Mouse (Mus musculus): Measurements from ENCODE around the gene Tff1. TPM values are rescaled to one million over a fixed set of nuclear protein-coding genes. Genes with fewer than 3 reads are reported as not detected.
A peak's percentile ranks its signal among the peaks of the same experiment; 100 is the strongest.

Tff1 gene
- total RNA-seq, 1 experiment from 2014 or later = not detected

DNA sequence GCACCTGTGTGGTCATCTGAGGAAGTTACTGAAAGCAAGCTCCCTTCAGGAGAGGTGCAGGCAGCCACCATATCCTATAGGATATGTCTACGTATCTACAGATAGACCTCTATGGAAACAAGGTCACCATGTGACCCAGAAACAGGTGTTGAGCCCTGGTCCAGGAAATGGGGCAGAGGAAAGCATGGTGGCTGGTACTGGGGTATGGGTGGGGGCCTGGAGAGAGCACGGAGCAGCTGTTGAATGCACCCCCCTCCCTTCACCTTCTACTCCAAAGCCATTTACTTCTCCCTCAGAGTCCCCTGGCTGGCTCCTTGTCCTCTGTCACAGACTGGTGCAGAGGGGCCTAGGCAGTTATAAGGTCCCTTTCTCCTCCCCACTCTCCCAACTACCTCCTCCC is 1.3 kb downstream of the Tff1 start:
- ATAC-seq (replicated peaks in 1 of 2; ENCODE audit: insufficient read depth in 1 of 2, low FRiP score in 2 of 2, low TSS enrichment in 1 of 2, low read depth in 1 of 2, poor library complexity in 2 of 2, severe bottlenecking in 2 of 2) = no peak

DNA sequence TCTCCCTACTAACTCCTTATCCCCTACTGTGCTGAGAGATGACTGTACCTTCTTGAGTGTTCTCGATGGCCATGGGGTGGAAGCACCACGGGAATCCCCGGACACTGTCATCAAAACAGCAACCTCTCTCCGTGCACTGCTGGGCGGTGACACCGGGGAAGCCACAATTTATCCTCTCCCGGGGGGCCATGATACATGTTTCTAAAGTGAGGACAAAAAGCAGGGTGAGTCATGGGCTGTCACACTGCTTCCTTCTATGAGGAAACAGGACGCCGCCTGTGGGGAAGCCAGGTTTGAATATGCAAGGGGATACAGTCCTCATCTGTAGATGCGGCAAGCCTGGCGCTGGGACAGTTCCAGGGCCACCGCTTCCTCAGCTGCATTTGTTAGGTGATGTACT is 2.5 kb downstream of the Tff1 start:
- peak in 1 of 2 experiments; percentile 39; a peak in 1 of 4 replicates for ATAC-seq (replicated peaks in 1 of 2; ENCODE audit: insufficient read depth in 1 of 2, low FRiP score in 2 of 2, low TSS enrichment in 1 of 2, low read depth in 1 of 2, poor library complexity in 2 of 2, severe bottlenecking in 2 of 2)

DNA sequence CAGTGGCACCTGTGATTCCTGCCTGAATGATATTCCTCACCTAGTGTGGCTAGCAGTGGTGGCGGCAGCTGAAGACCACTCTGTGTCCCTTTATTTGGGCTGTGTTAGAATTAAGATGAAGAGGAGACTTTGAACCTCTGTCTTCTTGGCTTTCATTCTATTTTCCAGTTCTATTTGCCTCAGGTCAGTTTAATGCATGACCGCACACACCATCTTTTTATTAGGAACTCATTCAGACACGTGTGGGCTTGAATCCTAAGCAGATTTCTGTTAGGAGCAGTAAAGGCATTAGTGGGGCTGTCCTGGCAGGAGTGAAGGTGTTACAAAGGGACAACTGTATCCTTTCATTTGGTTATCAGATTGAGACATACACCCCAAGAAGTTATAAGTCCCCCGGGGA is 4.8 kb downstream of the Tff1 start:
- ATAC-seq (replicated peaks in 1 of 2; ENCODE audit: insufficient read depth in 1 of 2, low FRiP score in 2 of 2, low TSS enrichment in 1 of 2, low read depth in 1 of 2, poor library complexity in 2 of 2, severe bottlenecking in 2 of 2) = no peak

DNA sequence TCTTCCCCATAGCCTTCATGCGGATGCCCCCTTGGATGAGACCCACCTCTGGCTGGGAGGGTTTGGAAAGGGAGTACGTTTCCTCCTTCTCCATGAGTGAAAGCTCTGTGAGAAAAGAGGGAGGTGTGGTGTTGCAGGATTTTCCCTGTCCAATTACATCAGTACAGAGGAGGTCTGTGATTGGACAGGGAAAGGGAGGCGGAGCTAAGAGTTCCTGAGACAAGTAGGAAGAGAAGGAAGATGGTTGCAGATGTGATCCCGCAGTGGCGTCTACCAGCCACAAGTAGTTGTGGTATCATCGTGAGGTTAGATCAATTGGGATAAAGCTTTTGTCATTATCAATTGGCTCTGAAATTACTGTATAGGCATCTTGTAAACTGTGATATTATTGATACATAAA is 7.2 kb downstream of the Tff1 start:
- no peak for ATAC-seq (replicated peaks in 1 of 2; ENCODE audit: insufficient read depth in 1 of 2, low FRiP score in 2 of 2, low TSS enrichment in 1 of 2, low read depth in 1 of 2, poor library complexity in 2 of 2, severe bottlenecking in 2 of 2)

DNA sequence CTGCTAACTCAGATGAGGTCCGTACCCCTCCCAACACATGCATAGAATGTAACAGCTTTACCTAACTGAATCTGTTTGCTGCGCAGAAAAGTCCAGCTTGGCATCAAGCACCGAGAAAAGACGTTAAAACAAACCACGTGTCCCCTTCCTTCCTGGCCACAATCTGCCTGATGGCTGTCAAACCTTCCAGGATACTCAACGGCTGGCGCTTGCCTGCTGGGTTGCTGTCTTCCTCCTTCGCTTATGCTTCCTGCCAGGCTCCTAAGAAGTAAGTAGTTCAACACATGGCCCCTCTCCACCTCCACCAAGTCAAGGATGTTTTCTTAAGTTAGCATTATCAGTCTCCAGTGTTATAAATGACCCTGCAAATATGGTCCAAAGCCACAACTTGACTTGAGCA is 11.3 kb downstream of the Tff1 start:
- ATAC-seq (replicated peaks in 1 of 2; ENCODE audit: insufficient read depth in 1 of 2, low FRiP score in 2 of 2, low TSS enrichment in 1 of 2, low read depth in 1 of 2, poor library complexity in 2 of 2, severe bottlenecking in 2 of 2) = peak; percentile 89 to 92

DNA sequence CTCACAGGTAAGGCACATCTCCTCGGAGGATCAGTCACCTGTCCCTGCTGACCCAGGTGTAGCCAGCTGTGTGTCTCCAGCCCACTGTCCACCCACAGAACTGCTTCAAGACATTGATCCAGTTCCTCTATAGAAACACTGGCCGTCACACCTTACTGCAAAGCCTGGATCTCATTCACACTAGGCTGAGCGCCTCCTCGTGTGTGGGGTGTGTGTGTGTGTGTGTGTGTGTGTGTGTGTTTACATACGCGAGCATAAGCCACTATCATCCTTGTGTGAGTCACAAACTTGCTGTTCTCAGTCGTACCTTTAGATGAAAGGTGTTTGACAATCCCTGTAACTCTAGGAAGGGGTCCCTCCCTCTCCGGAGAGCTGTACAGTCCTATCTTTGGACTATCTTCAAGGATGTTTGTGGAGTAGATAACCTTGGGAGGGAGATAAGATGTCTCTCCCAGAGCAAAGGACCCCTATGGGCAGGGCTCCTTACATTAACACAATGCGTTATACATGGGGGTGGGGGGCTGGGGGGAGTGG is 12.0 kb downstream of the Tff1 start:
- ATAC-seq (replicated peaks in 1 of 2; ENCODE audit: insufficient read depth in 1 of 2, low FRiP score in 2 of 2, low TSS enrichment in 1 of 2, low read depth in 1 of 2, poor library complexity in 2 of 2, severe bottlenecking in 2 of 2) = no peak

DNA sequence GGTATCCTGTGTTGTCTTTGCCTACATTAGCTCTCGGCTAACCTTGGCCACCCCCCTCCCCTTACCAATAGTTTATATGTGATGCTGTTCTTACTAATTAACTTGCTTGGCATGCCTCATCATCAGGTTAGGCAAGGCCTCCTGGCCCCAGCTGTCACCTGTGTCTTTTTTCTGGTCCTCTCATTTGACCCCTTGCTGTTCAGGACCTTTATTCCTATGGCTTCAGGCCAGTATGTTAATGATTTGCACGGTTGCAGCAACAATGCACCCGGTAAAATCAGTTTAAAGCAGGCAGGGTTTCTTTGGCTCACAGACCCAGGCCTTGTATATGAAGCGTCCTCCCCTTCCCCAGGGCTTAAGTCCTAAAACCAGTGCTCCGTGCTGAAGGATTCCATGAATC is 12.6 kb downstream of the Tff1 start:
- no peak for ATAC-seq (replicated peaks in 1 of 2; ENCODE audit: insufficient read depth in 1 of 2, low FRiP score in 2 of 2, low TSS enrichment in 1 of 2, low read depth in 1 of 2, poor library complexity in 2 of 2, severe bottlenecking in 2 of 2)

DNA sequence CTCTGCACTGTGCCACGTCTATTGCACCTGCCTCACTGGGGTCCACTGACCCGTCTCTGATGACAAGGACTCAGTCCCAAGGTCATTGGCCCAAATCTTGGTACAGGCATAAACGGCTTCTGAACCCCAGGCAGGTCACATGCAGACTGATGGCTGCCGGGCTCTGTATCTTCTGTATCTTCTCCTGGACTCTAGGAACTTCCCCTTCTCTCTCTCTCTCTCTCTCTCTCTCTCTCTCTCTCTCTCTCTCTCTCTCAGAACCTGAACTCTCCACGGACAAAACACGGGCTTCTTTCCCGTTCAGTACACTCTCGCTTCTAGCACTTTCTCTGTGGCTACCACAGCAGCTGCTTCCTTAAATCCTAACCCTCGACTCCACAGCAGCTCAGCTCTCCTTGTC is 19.1 kb downstream of the Tff1 start:
- no peak for ATAC-seq (replicated peaks in 1 of 2; ENCODE audit: insufficient read depth in 1 of 2, low FRiP score in 2 of 2, low TSS enrichment in 1 of 2, low read depth in 1 of 2, poor library complexity in 2 of 2, severe bottlenecking in 2 of 2)

DNA sequence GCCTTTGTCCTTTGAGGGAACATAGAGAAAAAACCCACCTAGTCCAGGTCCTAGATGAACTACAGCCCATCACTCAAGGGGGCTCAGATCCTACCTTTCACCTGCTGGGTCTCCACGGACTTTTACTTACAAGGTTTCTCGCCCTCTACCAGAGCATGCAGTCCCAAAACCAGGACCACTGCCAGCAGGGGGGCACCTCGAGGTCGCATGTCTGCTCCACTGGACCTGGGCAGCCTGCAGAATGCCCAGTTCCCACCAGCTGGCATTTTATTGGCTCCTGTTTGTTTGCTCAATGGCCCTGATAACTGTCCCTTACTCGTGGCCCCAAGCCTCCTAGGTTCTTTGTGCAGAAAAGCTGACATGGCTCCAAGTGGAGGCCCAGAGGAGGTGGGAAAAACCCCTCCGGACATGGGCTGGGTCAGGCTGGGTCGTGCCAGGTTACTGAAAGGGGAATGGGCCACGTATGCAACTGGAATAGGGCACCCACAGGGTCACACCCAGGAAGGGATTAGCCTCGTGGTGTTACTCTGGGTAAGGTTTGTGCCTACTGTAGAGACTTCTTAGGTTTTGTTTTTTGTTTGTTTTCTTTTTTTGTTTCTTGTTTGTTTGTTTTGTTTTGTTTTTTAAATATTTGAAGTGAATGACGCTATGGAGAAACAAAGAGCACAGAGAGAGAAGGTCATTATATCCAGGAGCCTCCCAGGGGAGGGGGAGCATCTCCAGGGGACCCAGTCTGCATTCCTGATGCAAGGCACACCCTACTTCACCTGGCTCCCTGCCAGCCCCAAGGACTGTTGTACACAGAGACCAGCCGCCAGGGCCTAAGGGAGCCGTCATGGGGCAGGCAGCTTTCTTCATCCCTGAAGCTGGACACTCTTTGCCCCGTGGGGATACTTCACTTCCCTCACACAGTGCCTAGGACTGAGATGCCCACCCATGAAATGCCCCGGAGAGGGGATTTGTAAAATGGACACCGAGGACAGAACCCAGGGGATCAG is 20.7 kb downstream of the Tff1 start, which contains the start of gene Tff2:
Gene Tff2, minus strand, starts transcription at position 243 of the 998 bp plus-strand sequence.
- ATAC-seq (replicated peaks in 1 of 2; ENCODE audit: insufficient read depth in 1 of 2, low FRiP score in 2 of 2, low TSS enrichment in 1 of 2, low read depth in 1 of 2, poor library complexity in 2 of 2, severe bottlenecking in 2 of 2) = no peak

DNA sequence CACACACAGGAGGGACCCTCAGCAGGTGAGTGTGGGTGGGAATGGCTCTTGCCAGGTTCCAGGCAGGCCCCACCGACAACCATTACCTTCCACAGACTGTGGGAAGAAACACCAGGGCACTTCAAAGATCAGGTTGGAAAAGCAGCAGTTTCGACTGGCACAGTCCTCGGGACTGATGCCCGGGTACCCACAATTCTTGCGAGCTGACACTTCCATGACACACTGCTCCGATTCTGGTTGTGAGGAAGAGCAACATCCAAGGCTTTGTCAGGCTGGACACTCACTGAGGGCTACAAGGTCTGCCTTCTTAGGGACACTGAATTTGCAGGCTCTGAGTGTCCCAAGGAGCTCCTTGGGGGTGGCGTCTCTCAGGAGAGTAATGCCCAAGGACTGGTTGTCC is 23.0 kb downstream of the Tff1 start:
- no peak for ATAC-seq (replicated peaks in 1 of 2; ENCODE audit: insufficient read depth in 1 of 2, low FRiP score in 2 of 2, low TSS enrichment in 1 of 2, low read depth in 1 of 2, poor library complexity in 2 of 2, severe bottlenecking in 2 of 2)

DNA sequence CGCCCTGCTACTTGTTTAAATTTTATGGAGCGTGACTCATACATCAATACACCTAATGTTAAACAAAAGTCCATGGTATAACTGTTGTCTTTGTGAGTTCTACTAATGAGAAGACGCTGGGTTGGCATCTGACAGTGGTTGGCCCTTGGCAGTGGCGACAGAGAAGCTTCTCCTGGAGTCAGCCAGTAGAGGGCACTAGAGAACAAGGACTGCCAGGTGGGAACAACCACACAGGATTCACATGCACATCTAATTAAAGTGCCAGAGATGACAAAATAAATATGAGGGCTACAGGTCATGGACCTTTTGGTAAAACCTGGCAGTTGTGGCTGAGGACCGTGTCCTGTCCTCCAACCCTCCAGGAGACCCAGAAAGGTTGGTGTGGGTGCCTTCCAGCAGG is 26.7 kb downstream of the Tff1 start:
- ATAC-seq (replicated peaks in 1 of 2; ENCODE audit: insufficient read depth in 1 of 2, low FRiP score in 2 of 2, low TSS enrichment in 1 of 2, low read depth in 1 of 2, poor library complexity in 2 of 2, severe bottlenecking in 2 of 2) = peak; percentile 67 to 74

DNA sequence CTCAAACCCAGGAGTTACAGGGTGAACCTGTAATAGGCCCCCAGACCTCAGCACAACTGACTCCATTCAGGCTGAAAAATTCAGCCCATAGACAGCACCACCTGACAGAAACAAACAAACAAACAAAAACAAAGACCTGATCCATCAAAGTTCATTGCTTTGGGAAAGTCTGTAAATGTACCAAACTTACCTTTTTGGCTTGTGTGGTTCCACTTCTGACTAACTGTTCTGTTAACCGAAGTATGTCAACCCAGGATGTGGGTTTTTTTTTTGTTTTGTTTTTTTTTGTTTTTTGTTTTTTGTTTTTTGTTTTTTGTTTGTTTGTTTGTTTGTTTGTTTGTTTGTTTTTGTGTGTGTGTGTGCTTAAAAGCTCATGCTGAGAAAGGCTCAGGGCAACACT is 28.3 kb downstream of the Tff1 start:
- no peak for ATAC-seq (replicated peaks in 1 of 2; ENCODE audit: insufficient read depth in 1 of 2, low FRiP score in 2 of 2, low TSS enrichment in 1 of 2, low read depth in 1 of 2, poor library complexity in 2 of 2, severe bottlenecking in 2 of 2)

DNA sequence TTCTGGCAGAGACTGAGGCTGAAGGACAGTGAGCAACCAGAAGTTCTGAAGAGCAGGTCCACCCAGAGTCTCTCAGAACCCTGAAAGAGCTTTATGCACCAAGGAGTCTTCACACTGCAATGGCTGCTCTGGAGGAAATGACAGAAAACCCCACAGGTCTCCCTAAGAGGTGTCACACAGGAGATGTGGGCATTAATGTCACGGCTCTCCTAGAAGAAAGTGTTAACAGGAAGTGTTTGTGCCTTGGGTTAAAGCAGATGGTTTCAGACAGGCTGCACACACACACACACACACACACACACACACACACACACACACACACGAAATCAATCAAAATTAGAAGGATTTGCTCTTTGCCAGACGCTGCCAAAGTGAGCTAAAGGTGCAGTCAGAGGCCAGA is 28.8 kb downstream of the Tff1 start:
- ATAC-seq (replicated peaks in 1 of 2; ENCODE audit: insufficient read depth in 1 of 2, low FRiP score in 2 of 2, low TSS enrichment in 1 of 2, low read depth in 1 of 2, poor library complexity in 2 of 2, severe bottlenecking in 2 of 2) = no peak

DNA sequence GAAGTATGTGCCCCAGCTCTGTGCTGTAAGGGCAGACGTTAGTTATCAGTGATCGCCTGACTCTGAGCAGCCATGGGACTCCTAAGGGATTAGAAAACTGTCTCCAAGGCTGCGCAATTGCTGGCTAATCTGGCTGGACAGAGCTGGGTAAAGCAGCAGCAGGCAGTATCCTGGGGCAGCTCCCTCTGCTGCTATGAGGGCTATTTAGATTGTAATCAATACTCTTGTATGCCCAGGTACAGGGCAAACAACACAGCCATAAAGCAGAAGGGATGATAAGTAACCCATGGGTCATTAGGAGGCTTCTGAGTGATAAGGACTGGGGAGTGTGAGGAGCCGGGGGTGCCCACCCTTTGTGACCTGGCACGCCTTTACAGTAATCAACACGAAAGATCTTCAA is 30.2 kb downstream of the Tff1 start:
- no peak for ATAC-seq (replicated peaks in 1 of 2; ENCODE audit: insufficient read depth in 1 of 2, low FRiP score in 2 of 2, low TSS enrichment in 1 of 2, low read depth in 1 of 2, poor library complexity in 2 of 2, severe bottlenecking in 2 of 2)

DNA sequence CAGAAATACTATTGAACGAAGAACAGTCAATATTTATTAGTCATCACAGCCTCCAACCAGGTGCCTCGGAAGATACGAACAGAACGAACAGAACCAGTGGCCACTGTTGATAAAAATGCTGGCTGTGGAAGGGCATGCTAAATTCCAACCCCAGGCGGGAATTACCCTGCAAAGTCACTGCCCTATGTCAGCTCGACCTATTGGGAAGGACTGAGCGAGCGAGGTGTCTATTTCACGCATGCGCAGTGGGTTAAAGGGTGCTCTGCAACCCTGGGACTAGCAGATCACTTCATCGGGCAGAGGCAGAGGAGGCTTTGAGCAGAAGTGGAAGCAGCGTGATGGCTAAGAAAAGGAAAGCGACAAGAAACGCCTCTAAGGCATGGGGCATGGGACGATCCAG is 31.3 kb downstream of the Tff1 start:
- no peak for ATAC-seq (replicated peaks in 1 of 2; ENCODE audit: insufficient read depth in 1 of 2, low FRiP score in 2 of 2, low TSS enrichment in 1 of 2, low read depth in 1 of 2, poor library complexity in 2 of 2, severe bottlenecking in 2 of 2)

DNA sequence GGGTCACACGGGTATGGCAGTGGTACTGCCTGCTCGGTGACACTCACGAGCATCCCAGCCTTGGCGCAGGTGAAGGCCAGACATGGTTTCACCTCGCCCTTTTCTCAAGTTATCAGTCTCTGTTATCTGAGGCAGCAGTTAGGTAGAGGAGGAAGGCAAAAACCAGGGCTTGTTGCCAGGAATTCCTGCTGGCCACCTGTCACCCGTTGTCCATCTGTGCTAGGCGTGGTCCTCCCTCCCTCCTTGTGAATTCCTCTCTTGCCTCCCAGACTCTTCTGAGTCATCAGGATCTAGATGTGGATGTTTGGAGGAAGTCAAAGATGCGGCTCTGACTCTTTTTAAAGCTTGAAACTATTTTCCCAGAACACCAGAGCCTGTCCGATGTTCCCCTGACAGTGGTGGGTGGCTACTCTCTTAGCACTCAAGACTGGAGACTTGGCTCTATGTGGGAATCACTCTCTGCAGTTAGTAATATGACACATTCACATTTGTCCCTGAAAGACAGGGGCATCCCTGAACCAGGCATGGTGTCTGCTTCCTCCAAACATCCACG is 33.7 kb downstream of the Tff1 start:
- ATAC-seq (replicated peaks in 1 of 2; ENCODE audit: insufficient read depth in 1 of 2, low FRiP score in 2 of 2, low TSS enrichment in 1 of 2, low read depth in 1 of 2, poor library complexity in 2 of 2, severe bottlenecking in 2 of 2) = no peak

DNA sequence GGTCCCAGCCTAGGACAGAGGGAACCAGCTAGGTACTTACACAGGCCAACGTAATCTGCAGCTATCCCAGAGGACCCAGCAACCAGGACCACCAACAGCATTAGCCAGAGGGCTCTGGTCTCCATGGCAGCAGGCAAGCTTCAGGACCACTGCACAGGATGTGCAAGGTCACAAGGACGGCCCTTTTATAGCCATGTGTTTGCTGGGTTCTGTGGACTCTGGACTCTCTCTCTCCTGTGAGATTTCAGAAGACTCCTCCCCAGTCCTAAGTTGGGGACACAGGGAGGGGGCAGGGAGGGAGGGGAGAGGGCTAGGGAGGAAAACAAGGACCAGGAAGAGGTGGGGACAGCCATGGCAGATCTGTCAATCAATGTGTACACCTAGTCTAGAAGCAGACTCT is 35.6 kb downstream of the Tff1 start, which contains the start of gene Tff3:
Gene Tff3, minus strand, starts transcription at position 195 of the 400 bp plus-strand sequence.
- ATAC-seq (replicated peaks in 1 of 2; ENCODE audit: insufficient read depth in 1 of 2, low FRiP score in 2 of 2, low TSS enrichment in 1 of 2, low read depth in 1 of 2, poor library complexity in 2 of 2, severe bottlenecking in 2 of 2) = no peak

DNA sequence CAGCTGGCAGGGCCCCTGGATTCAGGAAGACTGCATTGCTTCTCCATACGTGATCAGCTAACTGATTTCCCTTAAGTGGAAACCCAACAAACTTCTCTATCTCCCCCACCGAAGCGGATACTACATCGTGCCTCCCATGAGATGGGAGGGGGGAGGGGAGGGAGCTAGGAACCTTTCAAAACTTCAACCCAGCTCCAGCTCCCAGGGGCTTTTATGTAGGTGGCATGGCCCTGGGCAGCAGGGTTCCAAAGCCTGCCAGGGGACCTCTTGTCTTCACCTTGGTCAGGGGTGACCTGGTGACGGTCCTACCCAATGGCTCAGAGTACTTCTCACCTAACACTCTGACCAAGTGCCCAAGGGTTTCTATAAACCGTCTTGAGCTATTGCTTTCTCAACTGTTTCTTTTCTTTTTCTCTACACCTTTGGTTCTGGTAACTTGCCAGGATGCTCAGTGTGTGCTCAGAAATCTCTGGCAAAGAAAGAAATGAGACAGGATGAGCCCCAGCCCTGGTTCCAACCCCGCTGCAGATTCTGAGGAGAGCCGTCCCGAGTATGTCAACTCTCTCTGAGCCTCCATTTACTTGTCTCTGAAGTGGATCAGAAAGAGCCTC is 36.3 kb downstream of the Tff1 start:
- no peak for ATAC-seq (replicated peaks in 1 of 2; ENCODE audit: insufficient read depth in 1 of 2, low FRiP score in 2 of 2, low TSS enrichment in 1 of 2, low read depth in 1 of 2, poor library complexity in 2 of 2, severe bottlenecking in 2 of 2)
